Mouse (Mus musculus): ENCODE results near the gene Tcf12. TPM values are rescaled to one million over a fixed set of nuclear protein-coding genes. Genes with fewer than 3 reads are reported as not detected.
A peak's percentile ranks its signal among the peaks of the same experiment; 100 is the strongest.

The Tcf12 gene
- total and polyA plus RNA-seq, 3 experiments, result 41.4 to 42.3 (median 41.7) TPM

DNA sequence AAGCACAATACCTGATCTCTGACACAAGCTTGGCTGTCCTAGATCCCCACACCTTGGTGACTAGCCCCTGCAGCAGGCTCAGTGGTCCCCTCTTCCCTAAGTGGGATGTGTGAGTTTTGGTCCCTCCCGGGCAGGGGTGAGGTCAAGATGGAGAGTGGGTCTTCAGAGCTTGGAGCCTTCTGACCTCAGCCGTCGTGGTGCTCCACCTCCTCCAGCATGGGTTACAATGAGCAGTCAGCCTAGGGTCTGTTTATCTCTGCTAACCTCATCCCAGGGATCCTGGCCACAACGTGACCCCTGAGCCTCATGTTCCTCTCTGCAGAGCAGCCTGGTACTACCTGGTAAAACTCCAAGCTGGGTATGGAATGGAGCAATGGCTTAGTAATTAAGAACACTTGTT, 303.9 kb downstream of the Tcf12 start:
- no peaks in the 10 kb centered on the region for H3K9me3 ChIP-seq (replicated peaks; ENCODE audit: low read length)
- H3K4me1 ChIP-seq (ENCODE audit: control insufficient read depth in 1 of 2, insufficient read depth in 2 of 2), result no peaks in the 10 kb centered on the region
- no peak overlapping the region for H3K9ac ChIP-seq (ENCODE audit: insufficient read depth, low read depth)
- no peak overlapping the region for H3K4me2 ChIP-seq (ENCODE audit: insufficient read depth, low read depth, poor library complexity, severe bottlenecking)
- dilution Hi-C loops (cut with MboI; ENCODE audit: extremely low pct_ligation_motif_present, extremely low pct_unique_long_range_greater_than_20kb, low sequenced_read_pairs), result no loop called here
- H3K36me3 ChIP-seq (replicated peaks in 1 of 2; ENCODE audit: control insufficient read depth in 1 of 2, insufficient read depth in 1 of 2, low read length in 1 of 2), result no peaks in the 10 kb centered on the region
- H3K79me2 ChIP-seq (replicated peaks; ENCODE audit: control insufficient read depth, extremely low read depth, insufficient read depth, poor library complexity, severe bottlenecking), result no peaks in the 10 kb centered on the region
- H3K4me3 ChIP-seq (replicated peaks in 1 of 3; ENCODE audit: low read depth in 2 of 3, low read length in 2 of 3, poor library complexity in 1 of 3), result no peak overlapping the region
- TF ChIP-seq POLR2A (IDR thresholded peaks at IDR 0.05; ENCODE audit: low read depth, low read length) (no peak), CTCF (conservative IDR thresholded peaks at IDR 0.05 in 1 of 2, IDR thresholded peaks at IDR 0.05 in 1 of 2; ENCODE audit: low read depth in 2 of 2, low read length in 2 of 2) (no peak), USF2 (conservative IDR thresholded peaks at IDR 0.05; ENCODE audit: low read depth, low read length) (no peak), IRF4 (IDR thresholded peaks at IDR 0.05; ENCODE audit: low read depth, low read length) (no peak)
- no peak overlapping the region for H3K27ac ChIP-seq (ENCODE audit: insufficient read depth, low read depth)
- H3K27me3 ChIP-seq (replicated peaks), result no peaks in the 10 kb centered on the region
- DNase-seq (ENCODE audit: extremely low read depth), result no peak
- in situ Hi-C loops (cut with MboI; ENCODE audit: low pct_ligation_motif_present, low pct_unique_long_range_greater_than_20kb, low sequenced_read_pairs), result loop anchor here (5.0 kb wide), 1 partner anchor 160 kb away; no protein-coding TSS in a partner anchor

DNA sequence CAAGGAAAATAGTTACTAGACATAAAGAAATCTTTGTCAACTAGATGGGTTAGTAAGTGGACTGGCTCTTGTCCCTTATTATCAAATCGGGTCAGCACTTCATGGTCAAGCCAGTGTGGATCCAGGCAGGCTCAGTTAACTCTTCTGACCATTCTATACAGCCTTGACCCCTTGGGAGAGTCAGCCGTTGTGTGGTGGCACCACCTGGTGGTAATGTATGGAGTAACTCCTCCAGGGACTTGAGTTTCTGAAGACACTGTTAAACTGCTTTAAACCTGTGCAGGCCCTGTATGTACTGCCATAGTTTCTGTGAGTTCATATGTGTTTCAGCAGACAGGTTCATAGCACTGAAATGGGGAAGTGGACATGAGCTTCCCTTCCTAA, 305.3 kb downstream of the Tcf12 start:
- DNase-seq (ENCODE audit: extremely low read depth), result peak; percentile 48
- H3K27ac ChIP-seq (ENCODE audit: insufficient read depth, low read depth), result no peak overlapping the region
- no peaks in the 10 kb centered on the region for H3K9me3 ChIP-seq (replicated peaks; ENCODE audit: low read length)
- in situ Hi-C loops (cut with MboI; ENCODE audit: low pct_ligation_motif_present, low pct_unique_long_range_greater_than_20kb, low sequenced_read_pairs), result loop anchor here (5.0 kb wide), 1 partner anchor 159 kb away; no protein-coding TSS in a partner anchor
- H3K36me3 ChIP-seq (replicated peaks in 1 of 2; ENCODE audit: control insufficient read depth in 1 of 2, insufficient read depth in 1 of 2, low read length in 1 of 2), result no peaks in the 10 kb centered on the region
- H3K27me3 ChIP-seq (replicated peaks), result no peaks in the 10 kb centered on the region
- no peak overlapping the region for H3K4me3 ChIP-seq (replicated peaks in 1 of 3; ENCODE audit: low read depth in 2 of 3, low read length in 2 of 3, poor library complexity in 1 of 3)
- no peak overlapping the region for H3K9ac ChIP-seq (ENCODE audit: insufficient read depth, low read depth)
- no peaks in the 10 kb centered on the region for H3K4me1 ChIP-seq (ENCODE audit: control insufficient read depth in 1 of 2, insufficient read depth in 2 of 2)
- TF ChIP-seq IRF4 (IDR thresholded peaks at IDR 0.05; ENCODE audit: low read depth, low read length) (peak; percentile 9; the same call in 1 of the 2 replicates), RAD21 (IDR thresholded peaks at IDR 0.05; ENCODE audit: low read depth, low read length) (peak; percentile 98), JUND (conservative IDR thresholded peaks at IDR 0.05; ENCODE audit: low read depth, low read length) (no peak), TCF12 (IDR thresholded peaks at IDR 0.05; ENCODE audit: low read depth, low read length) (0 out of 2 replicates have a peak, but pooled peaks have one; percentile 34), ZC3H11A (IDR thresholded peaks at IDR 0.05; ENCODE audit: low read depth, low read length) (peak; percentile 89), CTCF (conservative IDR thresholded peaks at IDR 0.05 in 1 of 2, IDR thresholded peaks at IDR 0.05 in 1 of 2; ENCODE audit: low read depth in 2 of 2, low read length in 2 of 2) (peak; percentile 58 to 95), MAFK (IDR thresholded peaks at IDR 0.05; ENCODE audit: insufficient replicate concordance, low read length) (no peak), SMC3 (IDR thresholded peaks at IDR 0.05; ENCODE audit: low read depth, low read length) (peak; percentile 97), TBP (conservative IDR thresholded peaks at IDR 0.05; ENCODE audit: low read depth, low read length) (no peak), NRF1 (IDR thresholded peaks at IDR 0.05; ENCODE audit: low read depth, low read length) (0 out of 2 replicates have a peak, but pooled peaks have one; percentile 10), HCFC1 (IDR thresholded peaks at IDR 0.05; ENCODE audit: low read depth, low read length) (no peak)
- H3K4me2 ChIP-seq (ENCODE audit: insufficient read depth, low read depth, poor library complexity, severe bottlenecking), result no peak overlapping the region
- dilution Hi-C loops (cut with MboI; ENCODE audit: extremely low pct_ligation_motif_present, extremely low pct_unique_long_range_greater_than_20kb, low sequenced_read_pairs), result no loop called here
- H3K79me2 ChIP-seq (replicated peaks; ENCODE audit: control insufficient read depth, extremely low read depth, insufficient read depth, poor library complexity, severe bottlenecking), result no peaks in the 10 kb centered on the region

Measured in CH12.LX (cell line).